Mouse (Mus musculus) c-Kit-positive CD71-positive TER-119-positive erythroid progenitor cells, embryonic 14.5 days (primary cell): Measurements from ENCODE around the gene 1700016D06Rik.

ENCODE experiments used
- DNase-seq: peaks from one replicate; pipeline ENCODE4 v3.0.0-alpha.2; 2013; ENCODE audit warnings: low spot score

1700016D06Rik gene

GRCm38 (mm10) chr8:11635012-11635577 is 65.8 kb downstream of the 1700016D06Rik start:
- peak; percentile 65 for DNase-seq

GRCm38 (mm10) chr8:11634331-11635011 is 66.4 kb downstream of the 1700016D06Rik start:
- peak; percentile 32 for DNase-seq

GRCm38 (mm10) chr8:11633414-11633813 is 67.4 kb downstream of the 1700016D06Rik start:
- no peak for DNase-seq

- no peak for DNase-seq
Measured at GRCm38 (mm10) chr8:11632406-11632805, 68.5 kb downstream of the 1700016D06Rik start.

- DNase-seq, result no peak
Measured at GRCm38 (mm10) chr8:11629206-11629605, 71.7 kb downstream of the 1700016D06Rik start.

- no peak for DNase-seq
Measured at GRCm38 (mm10) chr8:11628506-11629132, 72.2 kb downstream of the 1700016D06Rik start.

- DNase-seq, result no peak
Measured at GRCm38 (mm10) chr8:11627717-11628116, 73.1 kb downstream of the 1700016D06Rik start.

GRCm38 (mm10) chr8:11625084-11625483 is 75.8 kb downstream of the 1700016D06Rik start:
- no peak for DNase-seq

GRCm38 (mm10) chr8:11619091-11619490 is 81.8 kb downstream of the 1700016D06Rik start:
- DNase-seq, result no peak

GRCm38 (mm10) chr8:11618063-11618462 is 82.8 kb downstream of the 1700016D06Rik start:
- no peak for DNase-seq

- peak; percentile 31 for DNase-seq
Measured at GRCm38 (mm10) chr8:11616294-11616693, 84.6 kb downstream of the 1700016D06Rik start.

GRCm38 (mm10) chr8:11614126-11614835 is 86.6 kb downstream of the 1700016D06Rik start:
- DNase-seq, result no peak

- DNase-seq, result no peak
Measured at GRCm38 (mm10) chr8:11608848-11609247, 92.0 kb downstream of the 1700016D06Rik start.
